Mouse (Mus musculus) lung, adult 2 months (tissue): Measurements from ENCODE around the gene Fgf14.

Experiments used
- CTCF ChIP-seq: fragments of 200-500 bp; IDR thresholded peaks from 2 replicates; pipeline ENCODE4 v1.5.1; 2011; ENCODE audit warnings: mild to moderate bottlenecking, low read length, control low read depth; ENCODE audit not compliant: insufficient read depth
- POLR2A ChIP-seq: fragments of 200-500 bp; IDR thresholded peaks from 2 replicates; pipeline ENCODE4 v1.6.1; 2011; ENCODE audit warnings: low read depth, mild to moderate bottlenecking, control low read depth, low read length, borderline replicate concordance; ENCODE audit errors: extremely low read depth

DNA sequence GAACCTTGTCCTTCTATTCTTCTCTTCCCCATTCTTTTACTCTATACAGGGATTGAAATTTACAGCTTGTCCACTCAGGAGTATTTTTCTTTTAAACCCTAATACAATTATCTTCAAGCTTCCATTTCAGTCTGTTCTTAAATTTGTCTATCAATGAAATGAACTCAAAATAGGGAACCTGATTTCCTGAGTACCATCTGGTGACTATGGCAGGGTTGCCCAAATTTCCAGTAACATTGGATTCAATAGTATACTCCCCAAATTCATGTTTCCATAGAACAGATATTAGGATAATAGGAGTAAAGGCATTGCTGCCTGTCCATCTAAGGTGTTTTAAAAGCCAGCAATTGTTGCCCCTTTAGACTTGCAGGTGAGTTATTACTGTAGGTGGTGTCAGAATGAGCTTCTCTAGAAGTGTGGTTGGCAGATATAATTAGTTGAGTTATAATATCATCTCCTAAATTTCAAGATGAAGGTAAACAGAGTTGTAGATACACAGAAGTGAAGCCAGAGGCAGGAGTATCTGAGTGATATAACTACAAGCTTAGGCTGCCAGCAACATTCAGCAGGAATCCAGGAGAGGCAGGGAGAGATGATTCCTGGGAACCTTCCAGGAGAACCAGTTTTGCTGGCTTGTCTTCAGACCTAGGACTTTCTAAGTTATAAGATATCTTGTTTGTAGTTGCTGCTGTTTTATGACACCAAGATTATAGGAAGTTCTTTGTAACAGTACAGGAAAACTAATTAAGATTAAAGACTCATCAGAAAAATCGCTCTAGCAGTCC is 648.8 kb downstream of the Fgf14 start:
- TF ChIP-seq CTCF: no peak
- TF ChIP-seq POLR2A: no peak
